Mouse (Mus musculus) heart, postnatal 10 days (tissue): ENCODE data around the gene Fgfr2. TPM values are rescaled to one million over a fixed set of nuclear protein-coding genes. Genes with fewer than 3 reads are reported as not detected.

ENCODE experiments used
- DNase-seq, 2 experiments: peaks; one replicate each; pipeline ENCODE4 v3.0.0; 2021
- intact Hi-C: fragments of 180-260 bp; cut with DNase I; formaldehyde crosslinking; loops from one replicate; pipeline ENCODE4 v1.15.1; 2025
- total RNA-seq, 2 experiments: library from RNA; stranded (reverse); gene quantifications; 2 replicates each; pipeline ENCODE4 v1.2.3; 2021

Fgfr2 gene
- total RNA-seq, 2 experiments from 2014 or later, result 6.2 to 6.3 TPM

DNA sequence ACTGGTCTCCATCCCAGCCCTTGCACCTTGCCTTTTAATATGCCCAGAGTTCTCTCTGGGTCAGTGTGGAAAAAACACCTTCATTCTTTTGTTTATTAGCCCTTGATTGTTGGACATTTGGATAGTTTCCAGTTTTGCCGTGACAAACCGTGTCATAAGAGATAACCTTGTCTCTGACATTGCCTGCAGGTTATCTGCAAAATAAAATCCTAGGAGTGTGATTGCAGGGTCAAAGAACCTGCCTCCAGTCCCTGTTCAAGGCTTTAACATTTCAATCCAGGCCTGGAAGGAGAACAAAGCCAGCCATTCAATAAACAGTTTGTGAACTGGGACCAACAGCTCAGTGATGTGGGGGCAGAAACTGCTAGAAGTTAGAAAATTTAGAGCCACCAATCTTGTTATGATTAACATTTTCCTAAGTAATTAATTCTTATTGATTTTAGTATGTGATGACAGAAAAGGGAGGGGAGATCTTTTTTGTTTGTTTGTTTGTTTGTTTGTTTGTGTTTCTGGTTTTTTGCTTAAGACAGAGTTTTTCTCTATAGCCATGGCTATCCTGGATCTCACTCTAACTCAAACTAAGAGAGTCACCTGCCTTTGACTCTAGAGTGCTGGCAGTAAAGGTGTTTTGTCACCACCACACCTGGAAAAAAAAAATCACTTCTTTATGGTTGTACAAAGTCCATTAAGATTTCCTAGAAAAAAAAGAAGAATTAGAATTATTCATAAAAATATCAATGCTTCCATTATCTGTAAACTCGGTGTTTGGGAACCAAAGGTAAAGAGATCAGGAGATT lies 537.3 kb downstream of the Fgfr2 start:
- intact Hi-C loops, result no loop called here
- DNase-seq, result no peak

DNA sequence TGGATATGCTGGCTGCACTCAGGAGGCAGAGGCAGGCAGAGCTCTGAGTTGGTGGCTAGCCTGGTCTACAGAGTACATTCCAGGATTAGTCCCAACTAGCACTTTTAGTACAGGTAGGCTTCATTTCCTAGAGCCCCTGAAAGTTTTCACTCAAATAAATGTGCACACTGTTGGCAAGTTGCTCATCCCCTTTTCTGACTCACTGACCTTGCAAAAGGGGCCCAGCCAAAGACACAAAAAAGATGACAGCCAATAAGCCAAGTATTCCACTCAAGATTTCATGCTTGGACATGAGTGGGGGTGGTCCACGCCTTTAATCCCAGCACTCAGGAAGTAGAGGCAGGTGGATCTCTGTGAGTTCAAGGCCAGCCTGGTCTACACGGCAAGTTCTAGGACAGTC lies 541.7 kb downstream of the Fgfr2 start:
- no peak for DNase-seq
- intact Hi-C loops, result no loop called here

GRCm38 (mm10) chr7:132580511-132580910 lies 542.6 kb downstream of the Fgfr2 start:
- intact Hi-C loops, result no loop called here
- no peak for DNase-seq

GRCm38 (mm10) chr7:132576891-132577290 lies 546.3 kb downstream of the Fgfr2 start:
- intact Hi-C loops, result loop anchor here (5.0 to 10.0 kb wide), 2 partner anchors 60 to 238 kb away; partner anchors contain the start of gene Fam53b
- DNase-seq, result no peak

DNA sequence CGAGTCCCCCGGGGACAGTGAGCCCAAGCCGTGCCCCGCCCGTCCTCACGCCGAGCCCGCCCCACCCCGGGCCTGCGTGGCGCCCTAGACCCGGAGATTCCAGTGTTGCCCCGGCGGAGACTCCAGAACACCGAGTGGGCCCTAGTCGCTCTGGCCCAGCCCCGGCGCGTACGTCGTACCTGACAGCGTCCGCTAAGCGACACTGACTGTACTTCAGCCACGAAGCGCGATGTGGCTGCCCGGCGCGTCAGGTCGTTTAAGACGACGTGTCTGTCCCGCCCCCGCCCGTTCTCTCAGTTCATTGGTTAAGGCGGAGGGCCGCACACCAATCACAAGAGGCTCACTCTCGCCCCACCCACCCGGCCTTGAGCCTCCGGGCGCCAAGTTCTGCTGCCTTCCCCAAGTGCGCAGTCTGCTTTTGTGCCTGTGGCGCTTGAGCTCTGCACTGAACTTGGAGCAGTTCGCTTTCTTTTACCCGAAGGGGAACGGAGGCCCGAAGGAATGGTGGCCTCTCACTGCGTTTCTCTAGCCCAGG lies 547.0 kb downstream of the Fgfr2 start, which contains the start of gene Oat:
Gene Oat (minus strand): TSS at position 283 of the 535 bp plus-strand sequence.
- DNase-seq, result peak; percentile 95 to 97
- intact Hi-C loops, result loop anchor here (5.0 to 10.0 kb wide), 2 partner anchors 61 to 239 kb away; partner anchors contain the start of gene Fam53b

DNA sequence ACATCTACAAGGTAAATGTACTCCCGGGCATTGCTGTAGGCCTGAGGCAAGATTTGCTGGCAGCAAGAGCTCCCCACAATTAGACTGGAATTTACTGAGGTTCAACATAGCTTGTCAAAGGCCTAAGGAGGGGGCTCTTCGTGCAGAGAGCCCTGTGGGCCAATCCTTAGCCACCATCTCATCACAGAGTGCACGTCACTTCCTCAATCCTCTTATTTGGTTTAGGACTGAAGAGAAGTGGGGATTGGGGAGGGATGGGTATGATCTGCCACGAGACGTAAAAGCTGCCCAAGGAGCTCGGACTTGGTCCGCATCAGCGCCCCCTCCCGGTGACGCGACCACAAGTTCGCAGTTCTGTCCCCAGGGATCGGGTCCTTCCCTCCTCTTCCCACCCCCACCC lies 547.5 kb downstream of the Fgfr2 start:
- intact Hi-C loops, result loop anchor here (5.0 to 10.0 kb wide), 2 partner anchors 62 to 239 kb away; partner anchors contain the start of gene Fam53b
- DNase-seq, result peak; percentile 86 to 88

- intact Hi-C loops, result loop anchor here (5.0 to 10.0 kb wide), 2 partner anchors 63 to 240 kb away; partner anchors contain the start of gene Fam53b
- no peak for DNase-seq
These were observed 548.5 kb downstream of the Fgfr2 start for GRCm38 (mm10) chr7:132574646-132575045.

- intact Hi-C loops, result loop anchor here (10.0 kb wide), 1 partner anchor 242 kb away; the partner anchor contains the start of gene Fam53b
- DNase-seq, result no peak
These were observed 549.9 kb downstream of the Fgfr2 start for GRCm38 (mm10) chr7:132573205-132573604.

DNA sequence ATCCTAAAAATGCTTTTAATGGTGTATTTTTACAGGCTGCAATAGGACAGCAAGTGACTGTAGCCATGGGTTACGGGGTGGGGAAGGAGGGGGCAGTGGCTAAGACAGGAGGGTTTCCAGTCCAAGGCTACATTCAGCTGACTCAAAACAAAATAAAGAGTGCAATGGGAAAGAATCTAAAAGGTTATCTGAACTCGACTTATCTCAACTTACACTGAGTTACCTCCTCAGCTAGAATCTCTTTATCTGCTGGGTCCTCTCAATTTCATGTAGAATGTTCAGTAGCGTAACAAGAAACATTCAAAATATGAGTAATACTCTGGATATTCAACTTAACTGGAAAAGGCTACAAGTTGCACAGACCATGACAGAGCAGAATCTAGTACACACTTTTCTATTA lies 550.4 kb downstream of the Fgfr2 start:
- DNase-seq, result no peak
- intact Hi-C loops, result loop anchor here (10.0 kb wide), 1 partner anchor 242 kb away; the partner anchor contains the start of gene Fam53b

- DNase-seq, result peak in 1 of 2 experiments; percentile 36
- intact Hi-C loops, result loop anchor here (10.0 kb wide), 1 partner anchor 243 kb away; the partner anchor contains the start of gene Fam53b
These were observed 551.7 kb downstream of the Fgfr2 start for GRCm38 (mm10) chr7:132571481-132571880.

GRCm38 (mm10) chr7:132570071-132570470 lies 553.1 kb downstream of the Fgfr2 start:
- intact Hi-C loops, result loop anchor here (10.0 kb wide), 1 partner anchor 245 kb away; the partner anchor contains the start of gene Fam53b

GRCm38 (mm10) chr7:132568817-132569216 lies 554.3 kb downstream of the Fgfr2 start:
- intact Hi-C loops, result no loop called here
- peak in 1 of 2 experiments; percentile 39 for DNase-seq

More at GRCm38 (mm10) chr7:132570071-132570470, 553.1 kb downstream of the Fgfr2 start:
- peak; percentile 48 to 74 for DNase-seq

- intact Hi-C loops, result no loop called here
- no peak for DNase-seq
These were observed 557.3 kb downstream of the Fgfr2 start for GRCm38 (mm10) chr7:132565831-132566230.

DNA sequence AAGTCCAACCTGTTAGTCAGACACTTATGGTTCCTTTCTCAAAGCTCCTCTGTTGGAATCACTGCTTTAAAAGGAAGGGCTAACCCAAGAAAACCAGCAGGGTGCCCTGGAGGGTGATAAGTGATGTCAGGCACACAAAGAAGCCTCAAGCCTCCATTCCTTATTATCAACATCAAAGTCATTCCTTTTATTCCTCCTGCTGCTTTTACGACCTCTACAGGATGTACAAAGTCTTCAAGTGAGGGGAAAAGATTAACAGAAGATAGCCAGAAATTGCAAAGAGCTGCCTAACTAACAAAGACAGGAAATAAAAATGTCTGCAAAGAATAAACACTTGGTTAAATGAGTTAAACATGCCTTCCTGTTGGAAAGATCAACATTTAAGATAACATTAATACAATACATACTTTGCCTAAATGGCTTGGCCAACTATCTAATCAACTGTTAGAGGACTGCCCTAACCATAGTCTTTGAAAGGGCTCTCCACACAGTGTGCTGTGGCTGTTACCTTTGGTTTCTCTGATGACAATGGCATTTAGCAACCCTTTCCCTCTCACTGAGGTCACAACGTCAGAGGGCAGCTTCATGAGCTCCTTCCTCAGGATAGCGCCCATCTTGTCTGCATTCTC lies 563.9 kb downstream of the Fgfr2 start:
- intact Hi-C loops, result no loop called here
- no peak for DNase-seq

- DNase-seq, result no peak
- intact Hi-C loops, result no loop called here
These were observed 564.9 kb downstream of the Fgfr2 start for GRCm38 (mm10) chr7:132558141-132558736.

- DNase-seq, result no peak
- intact Hi-C loops, result no loop called here
These were observed 566.6 kb downstream of the Fgfr2 start for GRCm38 (mm10) chr7:132556575-132556974.

DNA sequence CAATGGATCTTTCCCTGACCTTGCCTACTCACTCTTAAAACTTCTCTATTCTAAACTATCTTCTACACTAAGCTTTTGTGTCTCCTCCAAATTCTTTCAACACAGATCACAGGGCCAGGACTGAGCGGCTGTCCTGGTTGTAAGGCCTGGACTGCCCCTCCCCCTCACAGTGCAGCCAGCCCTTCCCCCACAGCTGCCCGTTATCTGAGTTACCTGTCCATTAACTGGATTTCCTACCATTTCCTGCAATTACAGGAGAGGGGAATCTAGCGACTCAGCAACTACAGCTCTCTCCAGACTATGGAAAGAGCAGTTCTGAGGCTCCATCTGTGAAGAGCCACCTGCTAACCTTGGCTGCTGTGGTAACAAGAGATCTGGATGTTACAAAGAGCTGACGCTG lies 567.2 kb downstream of the Fgfr2 start:
- no peak for DNase-seq
- intact Hi-C loops, result no loop called here

DNA sequence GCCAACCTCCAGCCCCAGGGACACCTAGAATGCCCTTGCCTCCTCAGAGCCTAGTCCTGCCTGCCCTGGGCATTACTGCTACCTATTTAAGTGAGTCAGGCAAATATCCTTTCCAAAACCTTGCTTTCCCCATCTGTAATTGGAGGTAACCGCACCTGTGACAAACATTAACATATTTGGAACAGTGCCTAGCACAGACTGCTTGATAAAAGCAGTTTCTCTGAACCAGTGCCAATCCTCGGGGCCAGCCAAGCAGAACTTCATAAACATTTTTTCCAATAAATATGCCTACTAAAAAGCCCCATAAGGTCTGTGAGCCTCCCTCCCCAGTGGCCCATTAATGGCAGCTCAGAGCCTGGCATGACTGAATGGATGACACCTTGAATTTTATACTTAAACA lies 569.1 kb downstream of the Fgfr2 start:
- DNase-seq, result no peak
- intact Hi-C loops, result loop anchor here (5.0 kb wide), 1 partner anchor 1012 kb away; the partner anchor contains the start of gene Hmx3

- intact Hi-C loops, result loop anchor here (1.0 to 5.0 kb wide), 5 partner anchors 75 to 1009 kb away; partner anchors contain the start of gene Hmx3
- peak; percentile 96 to 99 for DNase-seq
These were observed 571.6 kb downstream of the Fgfr2 start for GRCm38 (mm10) chr7:132551351-132552126.

- intact Hi-C loops, result no loop called here
- DNase-seq, result no peak
These were observed 576.0 kb downstream of the Fgfr2 start for GRCm38 (mm10) chr7:132547126-132547525.
